Mouse (Mus musculus) macrophage (primary cell): ENCODE results near the gene Batf2. TPM values are rescaled to one million over a fixed set of nuclear protein-coding genes. Genes with fewer than 3 reads are reported as not detected.

ENCODE experiments used
- H3K27ac ChIP-seq: fragments of 350-480 bp; formaldehyde crosslinking; 2 replicates; pipeline ENCODE4 v1.9.0; 2021
- H3K36me3 ChIP-seq: fragments of 350-480 bp; formaldehyde crosslinking; 2 replicates; pipeline ENCODE4 v1.9.0; 2021; ENCODE audit errors: inconsistent target
- H3K4me3 ChIP-seq: fragments of 350-480 bp; formaldehyde crosslinking; 2 replicates; pipeline ENCODE4 v1.9.0; 2021; ENCODE audit errors: inconsistent target
- H3K79me2 ChIP-seq: fragments of 350-480 bp; formaldehyde crosslinking; 2 replicates; pipeline ENCODE4 v1.9.0; 2021; ENCODE audit errors: inconsistent target
- whole genome bisulfite sequencing: methylation state at CpG from one replicate; pipeline ENCODE4 v1.1.7; 2026; ENCODE audit warnings: inconsistent platforms; ENCODE audit not compliant: missing documents; 5-methylcytosine and 5-hydroxymethylcytosine counted together
- polyA plus RNA-seq: library from polyadenylated mRNA; stranded (reverse); fragments of 250-400 nt; gene quantifications from 3 replicates; pipeline ENCODE4 v1.2.4, GENCODE M21; 2018; ENCODE audit warnings: inconsistent platforms
- total RNA-seq, 78 experiments: library from RNA; depleted of rRNA; stranded (reverse); fragments of 250-400 nt; gene quantifications; 1 replicate in 9 of 78; 2 replicates in 24 of 78; 3 replicates in 43 of 78; 4 replicates in 2 of 78; pipeline ENCODE4 v1.2.4; 2018; ENCODE audit warnings: inconsistent platforms in 56 of 78

Gene Batf2
- 100 to 1,000 TPM in 9 of 26 experiments, 10 to 100 TPM in 14, 1 to 10 TPM in 3; 5.2 to 320 (median 58.7) TPM for total RNA-seq (2018; cell fraction: chromatin; rRNA removed)
- 10 to 100 TPM in 14 of 26 experiments, 1 to 10 TPM in 12; 6.7 to 97.4 (median 34.2) TPM for total RNA-seq (2018; cell fraction: cytosol; rRNA removed)
- total RNA-seq (2018; cell fraction: nucleus; rRNA removed) = 100 to 1,000 TPM in 12 of 26 experiments, 10 to 100 TPM in 14; 10.4 to 414 (median 73.6) TPM
- 5.7 to 15.6 TPM (median 5.9 TPM) in 3 replicates for polyA plus RNA-seq

DNA sequence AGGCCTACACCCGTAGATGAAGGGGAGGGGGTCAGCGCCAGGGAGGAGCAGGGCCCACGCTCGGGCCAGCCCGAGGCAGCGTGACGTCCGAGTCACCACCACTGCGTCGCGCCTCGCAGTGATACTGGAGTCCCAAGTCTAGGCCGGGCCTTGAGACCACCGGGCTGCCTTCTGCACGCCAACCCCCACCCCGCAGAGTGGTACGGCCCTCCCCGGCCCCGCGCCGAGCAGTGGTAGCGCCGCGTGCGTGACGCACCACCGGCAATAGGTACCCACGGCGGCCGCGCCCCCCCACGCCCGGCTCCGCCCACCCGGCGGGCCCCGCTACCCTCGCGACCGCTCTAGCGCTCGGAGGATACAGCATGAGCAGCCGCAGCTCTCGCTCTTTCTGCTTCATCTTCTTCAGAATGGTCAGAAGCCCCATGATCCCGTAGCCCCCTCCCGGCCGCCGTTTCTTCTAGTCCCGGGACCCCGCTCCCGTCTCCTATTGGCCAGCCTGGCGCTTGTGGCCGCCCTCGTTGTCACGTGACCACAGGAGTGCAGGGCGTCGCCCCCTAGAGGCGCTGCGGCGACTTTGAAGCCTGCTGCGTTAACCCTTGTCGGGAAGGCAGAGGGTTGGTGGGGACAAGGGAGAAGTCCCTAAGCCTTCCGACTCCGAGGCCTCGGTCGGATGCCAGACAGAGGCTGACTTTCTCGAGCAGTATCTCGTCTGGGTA is at the start of gene Batf2:
Batf2 (plus strand) TSS at position 306 of the 716 bp plus-strand sequence.
- peak within 1 kb of the TSS; percentile 49 for H3K4me3 ChIP-seq
- WGBS = 1% methylated on average over 64 of the region's 68 CpGs
- no peaks in the 10 kb centered on the region for H3K79me2 ChIP-seq
- H3K36me3 ChIP-seq = no peaks in the 10 kb centered on the region
- H3K27ac ChIP-seq = peak within 1 kb of the TSS; percentile 92

GRCm38 (mm10) chr19:6094119-6094518 is 46.7 kb upstream of the Batf2 start, which contains the start of gene AC131692.1:
Gene AC131692.1 (plus strand): TSS chr19:6094419.
- Histone ChIP-seq H3K27ac (no peak within 1 kb of the TSS), H3K4me3 (no peak within 1 kb of the TSS), H3K36me3 (no peaks in the 10 kb centered on the region), H3K79me2 (peaks cover 33% of the 10 kb centered on the region; the same call in 1 of the 2 replicates)
- WGBS = 93% methylated on average over 7 of the region's 7 CpGs

DNA sequence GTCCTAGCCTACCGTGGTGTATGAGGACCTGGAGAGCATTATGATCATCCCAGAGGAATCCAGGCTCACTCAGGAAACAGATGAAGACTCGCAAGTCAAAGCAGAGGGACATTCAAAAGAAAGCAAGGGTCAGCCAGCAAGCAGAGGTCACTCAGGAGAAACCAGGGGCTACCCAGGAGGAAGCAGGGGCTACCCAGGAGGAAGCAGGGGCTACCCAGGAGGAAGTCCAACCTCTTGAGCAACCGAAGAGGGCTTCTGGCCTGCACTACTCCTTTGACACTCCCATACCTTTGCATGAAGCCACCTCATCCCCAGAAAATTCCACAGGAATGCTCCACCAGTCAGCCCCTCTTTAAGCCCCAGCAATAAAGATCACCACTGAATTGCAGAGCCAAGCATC is 42.9 kb upstream of the Batf2 start:
- Histone ChIP-seq H3K36me3 (no peaks in the 10 kb centered on the region), H3K79me2 (no peaks in the 10 kb centered on the region), H3K4me3 (no peak overlapping the region), H3K27ac (no peak overlapping the region)
- WGBS = 54% methylated on average over 3 of the region's 3 CpGs

GRCm38 (mm10) chr19:6101186-6101585 is 39.6 kb upstream of the Batf2 start:
- no peak overlapping the region for H3K4me3 ChIP-seq
- 95% methylated on average over 6 of the region's 6 CpGs for WGBS
- H3K27ac ChIP-seq = no peak overlapping the region
- H3K79me2 ChIP-seq = no peaks in the 10 kb centered on the region
- no peaks in the 10 kb centered on the region for H3K36me3 ChIP-seq

DNA sequence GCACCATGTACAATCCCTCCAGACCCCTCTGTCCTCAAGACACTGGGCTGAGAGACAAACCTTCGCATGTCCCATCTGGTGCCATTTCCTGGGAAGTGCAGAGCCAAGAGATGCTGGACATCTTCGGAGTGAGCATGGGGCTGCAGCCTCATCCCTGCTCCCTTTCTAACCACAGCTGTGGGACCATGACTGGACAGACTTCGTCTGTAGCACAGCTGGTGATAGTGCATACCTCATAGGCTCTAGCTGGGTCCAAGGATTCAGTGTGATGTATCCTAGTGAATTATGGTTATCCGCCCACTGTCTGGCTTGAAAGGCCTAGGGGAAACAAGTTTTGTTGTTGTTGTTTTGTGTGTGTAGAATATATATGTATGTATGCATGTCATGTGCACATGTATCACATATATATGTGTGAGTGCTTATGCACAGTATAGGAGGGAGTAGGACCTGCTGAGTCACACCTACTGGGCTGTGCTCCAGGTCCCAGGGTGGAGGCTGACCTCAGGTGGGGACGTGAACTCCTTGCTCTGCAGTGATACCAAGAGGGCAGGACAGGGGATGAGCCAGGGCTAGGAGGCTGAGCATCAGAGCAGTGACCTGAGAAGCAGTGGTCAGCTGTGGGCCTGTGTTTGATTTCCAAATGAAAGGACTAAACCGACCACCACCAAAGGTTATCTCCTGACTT is 38.5 kb upstream of the Batf2 start:
- 81% methylated on average over 6 of the region's 6 CpGs for WGBS
- no peak overlapping the region for H3K4me3 ChIP-seq
- H3K27ac ChIP-seq = no peak overlapping the region

DNA sequence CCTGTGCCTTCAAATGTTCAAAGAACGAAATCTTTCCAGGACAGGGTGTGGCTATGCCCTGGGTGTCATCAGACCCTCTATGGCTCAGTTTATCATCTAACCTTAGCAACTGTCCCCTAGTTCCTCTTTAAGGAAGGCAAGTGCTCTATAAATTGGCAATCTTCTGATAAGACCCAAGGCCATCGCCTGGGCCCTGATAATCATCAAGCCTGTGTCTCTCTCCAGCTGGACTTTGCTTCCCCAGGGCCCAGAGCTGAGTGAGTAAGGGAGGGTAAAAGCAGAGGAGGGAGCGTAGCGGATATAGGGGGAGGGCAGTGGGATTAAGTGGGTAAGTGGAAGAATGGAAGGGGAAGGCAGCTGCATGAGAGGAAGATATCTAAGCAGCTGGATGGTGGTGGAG is 36.3 kb upstream of the Batf2 start:
- H3K79me2 ChIP-seq = no peaks in the 10 kb centered on the region
- 94% methylated on average over 4 of the region's 4 CpGs for WGBS
- H3K27ac ChIP-seq = no peak overlapping the region
- H3K4me3 ChIP-seq = no peak overlapping the region
- no peaks in the 10 kb centered on the region for H3K36me3 ChIP-seq

More for the DNA sequence above, 38.5 kb upstream of the Batf2 start:
- H3K36me3 ChIP-seq = no peaks in the 10 kb centered on the region
- no peaks in the 10 kb centered on the region for H3K79me2 ChIP-seq

DNA sequence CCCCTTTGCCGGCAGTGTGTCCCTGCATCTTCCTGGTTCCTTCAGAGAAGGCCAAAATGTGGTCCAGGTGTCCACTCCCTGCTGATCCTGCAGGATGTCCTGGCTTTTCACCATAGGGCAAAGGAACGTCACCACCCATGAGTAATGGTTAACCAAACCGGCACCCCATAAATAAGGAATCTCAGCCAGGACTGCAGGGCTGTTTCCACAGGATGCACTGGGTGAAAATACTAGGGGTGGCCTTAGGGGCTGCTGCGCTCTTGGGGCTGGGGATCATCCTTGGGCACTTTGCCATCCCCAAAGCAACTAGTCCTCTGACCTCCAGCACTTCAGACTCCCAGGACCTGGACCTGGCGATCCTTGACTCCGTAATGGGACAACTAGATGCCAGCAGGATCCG is 35.2 kb upstream of the Batf2 start, which contains the start of gene Naaladl1:
Naaladl1 (plus strand) TSS at position 197 of the 400 bp plus-strand sequence.
- Histone ChIP-seq H3K79me2 (no peaks in the 10 kb centered on the region), H3K27ac (no peak within 1 kb of the TSS), H3K4me3 (no peak within 1 kb of the TSS), H3K36me3 (no peaks in the 10 kb centered on the region)
- WGBS = 95% methylated on average over 7 of the region's 7 CpGs

DNA sequence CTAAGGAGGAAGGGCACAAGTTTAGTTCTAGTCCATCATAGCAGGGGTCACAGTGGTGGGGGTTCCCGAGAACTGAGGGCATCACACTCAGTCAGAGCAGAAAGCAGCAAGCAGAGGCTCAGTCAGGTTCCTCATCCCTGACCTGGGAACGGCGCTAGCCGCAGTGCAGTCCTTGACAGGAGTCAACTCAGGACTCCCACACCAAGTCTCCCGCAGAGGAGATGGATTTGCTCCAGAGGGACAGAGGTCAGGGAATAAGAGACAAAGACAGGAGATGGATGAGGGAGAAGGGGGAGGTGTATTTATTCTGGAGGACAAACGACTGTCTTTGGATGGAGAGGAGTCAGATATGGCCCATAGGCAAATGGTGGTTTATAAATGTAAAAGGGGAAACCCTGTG is 27.7 kb upstream of the Batf2 start:
- 89% methylated on average over 6 of the region's 6 CpGs for WGBS
- no peak overlapping the region for H3K27ac ChIP-seq
- peaks cover 7% of the 10 kb centered on the region; the same call in 1 of the 2 replicates for H3K36me3 ChIP-seq
- peaks cover 12% of the 10 kb centered on the region; the same call in 1 of the 2 replicates for H3K79me2 ChIP-seq
- no peak overlapping the region for H3K4me3 ChIP-seq

DNA sequence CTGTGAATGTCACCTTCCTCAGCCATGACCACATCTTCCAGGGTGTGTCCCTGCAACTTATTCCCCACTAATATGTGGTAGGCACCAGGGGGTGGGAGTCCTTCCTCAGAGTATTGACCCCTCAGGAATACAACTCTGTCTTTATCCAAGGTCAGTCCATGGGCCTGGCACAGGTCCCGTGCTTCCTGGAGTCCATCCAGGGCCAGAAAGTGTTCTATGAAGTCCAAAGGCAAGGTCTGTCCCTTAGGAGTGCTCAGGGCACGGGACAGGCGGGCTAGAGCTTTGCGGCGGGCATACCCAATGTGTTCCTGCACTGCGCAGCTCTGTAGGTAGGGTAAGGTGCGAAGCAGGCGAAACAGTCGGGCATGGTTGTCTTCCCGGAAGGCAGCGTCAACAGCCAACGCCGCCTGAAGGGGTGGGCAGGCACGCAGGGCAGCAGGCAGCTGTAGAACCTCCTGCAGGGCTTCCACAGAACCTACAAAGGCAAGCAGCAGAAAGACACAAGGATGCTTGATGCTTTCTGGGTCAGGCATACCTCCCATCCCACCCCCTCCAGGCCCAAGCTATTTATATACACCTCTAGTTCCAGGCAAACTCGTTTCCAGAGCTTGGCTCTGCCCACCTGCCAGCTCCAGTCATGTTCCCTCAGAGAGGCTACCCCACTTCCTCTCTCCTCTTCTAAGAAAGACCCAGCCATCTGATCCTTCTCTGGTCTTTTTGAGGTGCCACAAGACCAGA is 24.5 kb upstream of the Batf2 start:
- Histone ChIP-seq H3K4me3 (no peak overlapping the region), H3K79me2 (peaks cover 12% of the 10 kb centered on the region; the same call in 1 of the 2 replicates), H3K36me3 (peaks cover 7% of the 10 kb centered on the region; the same call in 1 of the 2 replicates), H3K27ac (no peak overlapping the region)
- WGBS = 88% methylated on average over 15 of the region's 15 CpGs

DNA sequence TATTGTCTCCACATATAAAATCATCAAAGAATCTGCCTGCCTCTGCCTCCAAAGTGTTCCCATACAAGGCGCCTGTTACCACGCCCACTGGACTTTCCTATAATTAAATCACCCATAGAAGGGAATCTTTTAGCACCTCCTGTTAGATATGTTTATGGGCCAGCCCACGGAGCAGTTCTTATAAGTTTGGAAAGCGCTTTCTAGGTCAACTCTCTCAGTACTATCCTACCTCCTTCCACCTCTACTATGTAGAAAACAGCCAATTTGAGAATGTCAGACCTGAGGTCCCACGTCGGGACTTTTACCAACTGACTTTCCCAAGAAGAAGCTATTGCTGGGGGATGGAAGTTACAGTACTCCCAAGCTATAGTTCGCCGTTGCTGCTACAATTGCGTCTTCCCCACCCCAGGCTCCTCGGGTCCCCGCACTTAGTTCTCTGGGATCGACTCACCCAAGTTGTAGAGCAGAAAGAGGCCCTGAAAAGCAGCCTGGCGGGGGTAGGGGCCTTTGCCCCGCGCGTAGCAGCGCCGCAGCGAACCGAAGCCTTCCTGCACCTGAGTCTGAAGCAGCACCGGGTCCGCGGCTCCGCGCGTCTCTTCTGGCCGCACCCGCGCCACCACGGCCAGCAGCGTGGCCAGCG is 23.3 kb upstream of the Batf2 start:
- H3K27ac ChIP-seq = peak overlapping the region; percentile 33
- 3% methylated on average over 32 of the region's 32 CpGs for WGBS
- H3K79me2 ChIP-seq = peaks cover 12% of the 10 kb centered on the region; the same call in 1 of the 2 replicates
- peaks cover 10% of the 10 kb centered on the region; the same call in 1 of the 2 replicates for H3K36me3 ChIP-seq
- peak overlapping the region; percentile 72 for H3K4me3 ChIP-seq

DNA sequence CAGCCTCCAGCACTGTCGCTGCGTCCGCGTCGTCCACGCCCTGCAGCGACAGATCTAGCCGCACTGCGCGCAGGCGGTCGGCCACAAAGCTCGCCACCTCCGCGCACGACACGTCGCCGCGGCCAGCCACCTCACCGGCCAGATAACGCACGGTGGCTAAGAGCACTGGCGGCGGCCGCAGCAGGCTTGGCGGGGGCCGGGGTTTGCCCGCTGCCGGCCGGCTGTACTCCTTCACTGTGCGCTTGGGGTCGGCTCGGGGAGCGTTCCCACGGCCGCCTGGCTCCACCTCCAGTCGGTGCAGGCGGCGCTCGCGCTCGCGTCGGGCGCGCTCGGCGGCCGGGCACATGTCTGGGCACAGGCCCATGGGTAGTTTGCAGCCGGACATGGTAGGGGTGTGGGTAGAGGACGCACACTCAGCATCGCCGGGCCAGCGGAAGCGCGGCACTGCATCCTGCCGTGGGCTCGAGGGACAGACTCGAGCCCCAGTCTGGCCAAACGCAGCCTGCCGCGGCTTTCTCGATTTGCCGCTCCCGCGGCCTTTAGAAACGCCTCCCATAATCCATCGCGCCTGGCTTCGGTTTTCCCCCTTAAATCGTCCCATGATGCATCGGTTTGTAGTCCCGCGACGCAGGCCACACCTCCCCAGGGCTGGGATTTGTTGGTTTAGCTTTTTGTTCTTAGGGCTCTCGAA is 22.7 kb upstream of the Batf2 start, which contains the start of gene Sac3d1:
Sac3d1 (minus strand) TSS at position 665 of the 691 bp plus-strand sequence.
- peaks cover 10% of the 10 kb centered on the region; the same call in 1 of the 2 replicates for H3K36me3 ChIP-seq
- H3K79me2 ChIP-seq = peaks cover 12% of the 10 kb centered on the region; the same call in 1 of the 2 replicates
- peak within 1 kb of the TSS; percentile 44 for H3K27ac ChIP-seq
- peak within 1 kb of the TSS; percentile 72 for H3K4me3 ChIP-seq
- under 1% methylated on average over 77 of the region's 77 CpGs for WGBS

DNA sequence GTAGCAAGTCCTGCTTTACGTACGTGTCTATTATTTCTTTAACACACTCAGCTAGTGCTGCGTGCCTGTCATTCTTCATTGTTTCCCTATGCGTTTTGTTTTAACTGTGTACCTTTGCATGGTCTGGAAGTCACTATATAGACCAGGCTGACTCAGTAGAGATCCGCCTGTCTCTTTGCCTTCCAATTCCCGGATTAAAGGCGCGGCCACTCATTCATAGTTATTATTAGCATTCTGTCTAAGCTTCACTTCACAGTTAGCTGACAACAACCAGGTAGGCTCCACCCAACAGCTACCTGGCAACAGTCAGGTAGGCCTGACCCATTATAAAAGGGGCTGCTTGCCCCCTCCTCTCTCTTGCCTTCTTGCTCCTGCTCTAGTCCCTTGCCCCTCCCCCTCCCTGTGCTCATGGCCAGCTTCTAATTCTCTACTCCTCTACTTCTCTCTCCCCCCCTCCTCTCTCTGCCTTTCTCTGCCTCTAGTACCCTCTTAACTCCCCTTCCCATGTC is 22.1 kb upstream of the Batf2 start:
- Histone ChIP-seq H3K4me3 (peak overlapping the region; percentile 45), H3K79me2 (peaks cover 12% of the 10 kb centered on the region; the same call in 1 of the 2 replicates), H3K36me3 (peaks cover 15% of the 10 kb centered on the region; the same call in 1 of the 2 replicates), H3K27ac (peak overlapping the region; percentile 44)
- 1% methylated on average over 8 of the region's 8 CpGs for WGBS

DNA sequence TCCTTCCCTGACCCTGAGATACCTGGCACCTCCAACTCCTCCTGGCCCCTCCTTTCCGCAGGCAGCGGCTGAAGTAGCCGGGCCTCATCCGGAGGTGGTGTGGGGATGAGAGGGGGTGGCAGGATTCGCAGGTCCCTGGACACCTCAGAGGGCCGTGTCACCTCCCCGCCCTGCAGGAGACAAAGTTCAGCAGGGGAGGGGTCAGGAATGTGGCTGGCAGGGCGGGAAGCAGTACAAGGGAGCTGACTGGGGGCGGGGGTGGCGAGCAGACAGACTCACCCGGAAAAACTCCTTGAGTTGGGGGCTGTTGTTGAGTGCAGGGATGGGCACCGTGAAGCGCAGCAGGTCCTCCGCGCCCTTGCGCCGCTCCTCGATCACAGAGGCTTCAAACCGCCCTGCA is 19.0 kb upstream of the Batf2 start:
- Histone ChIP-seq H3K4me3 (no peak overlapping the region), H3K36me3 (peaks cover 10% of the 10 kb centered on the region; the same call in 1 of the 2 replicates), H3K27ac (no peak overlapping the region), H3K79me2 (peaks cover 10% of the 10 kb centered on the region; the same call in 1 of the 2 replicates)
- 93% methylated on average over 15 of the region's 19 CpGs for WGBS
